Mouse (Mus musculus): ENCODE data around the gene Vmp1. TPM values are rescaled to one million over a fixed set of nuclear protein-coding genes. Genes with fewer than 3 reads are reported as not detected.

Gene Vmp1
- polyA plus RNA-seq, 1 experiment: 30.0 TPM

GRCm38 (mm10) chr11:86618548-86619335 is 64.9 kb downstream of the Vmp1 start:
- H3K27me3 ChIP-seq (ENCODE audit: control insufficient read depth, insufficient read depth, low read length): no peaks in the 10 kb centered on the region
- TF ChIP-seq CTCF (IDR thresholded peaks at IDR 0.05; ENCODE audit: extremely low read depth, insufficient read depth, insufficient read length, insufficient replicate concordance) (no peak), POLR2A (IDR thresholded peaks at IDR 0.05; ENCODE audit: low read depth, low read length) (no peak)
- H3K36me3 ChIP-seq (ENCODE audit: control insufficient read depth, insufficient read depth, low read length): no peaks in the 10 kb centered on the region
- no peak overlapping the region for H3K27ac ChIP-seq (ENCODE audit: insufficient read depth, low read length)
- DNase-seq (ENCODE audit: low read depth in 1 of 2, low spot score in 2 of 2): no peak
- H3K4me1 ChIP-seq (ENCODE audit: control insufficient read depth, insufficient read depth, insufficient read length): peaks cover 12% of the 10 kb centered on the region
- WGBS: 97% methylated on average over 2 of the region's 2 CpGs
- H3K4me3 ChIP-seq (ENCODE audit: extremely low read depth, insufficient read depth, insufficient read length): no peak overlapping the region

GRCm38 (mm10) chr11:86614607-86615006 is 69.0 kb downstream of the Vmp1 start:
- WGBS: 82% methylated on average over 5 of the region's 5 CpGs
- TF ChIP-seq POLR2A (IDR thresholded peaks at IDR 0.05; ENCODE audit: low read depth, low read length) (no peak), CTCF (IDR thresholded peaks at IDR 0.05; ENCODE audit: extremely low read depth, insufficient read depth, insufficient read length, insufficient replicate concordance) (no peak)
- no peaks in the 10 kb centered on the region for H3K27me3 ChIP-seq (ENCODE audit: control insufficient read depth, insufficient read depth, low read length)
- H3K27ac ChIP-seq (ENCODE audit: insufficient read depth, low read length): peak overlapping the region; percentile 66
- peaks cover 7% of the 10 kb centered on the region; the same call in 1 of the 2 replicates for H3K4me1 ChIP-seq (ENCODE audit: control insufficient read depth, insufficient read depth, insufficient read length)
- no peak for DNase-seq (ENCODE audit: low read depth in 1 of 2, low spot score in 2 of 2)
- H3K4me3 ChIP-seq (ENCODE audit: extremely low read depth, insufficient read depth, insufficient read length): no peak overlapping the region
- H3K36me3 ChIP-seq (ENCODE audit: control insufficient read depth, insufficient read depth, low read length): no peaks in the 10 kb centered on the region

- Histone ChIP-seq H3K36me3 (ENCODE audit: control insufficient read depth, insufficient read depth, low read length) (no peaks in the 10 kb centered on the region), H3K4me1 (ENCODE audit: control insufficient read depth, insufficient read depth, insufficient read length) (peaks cover 7% of the 10 kb centered on the region; the same call in 1 of the 2 replicates), H3K4me3 (ENCODE audit: extremely low read depth, insufficient read depth, insufficient read length) (no peak overlapping the region), H3K27me3 (ENCODE audit: control insufficient read depth, insufficient read depth, low read length) (no peaks in the 10 kb centered on the region), H3K27ac (ENCODE audit: insufficient read depth, low read length) (peak overlapping the region; percentile 33; the same call in 1 of the 2 replicates)
- TF ChIP-seq POLR2A (IDR thresholded peaks at IDR 0.05; ENCODE audit: low read depth, low read length) (no peak), CTCF (IDR thresholded peaks at IDR 0.05; ENCODE audit: extremely low read depth, insufficient read depth, insufficient read length, insufficient replicate concordance) (no peak)
- DNase-seq (ENCODE audit: low read depth in 1 of 2, low spot score in 2 of 2): no peak
- 10% methylated on average over 2 of the region's 2 CpGs for WGBS
These were observed 69.5 kb downstream of the Vmp1 start for GRCm38 (mm10) chr11:86614056-86614530.

GRCm38 (mm10) chr11:86611991-86612390 is 71.6 kb downstream of the Vmp1 start:
- Histone ChIP-seq H3K4me1 (ENCODE audit: control insufficient read depth, insufficient read depth, insufficient read length) (peaks cover 7% of the 10 kb centered on the region; the same call in 1 of the 2 replicates), H3K4me3 (ENCODE audit: extremely low read depth, insufficient read depth, insufficient read length) (no peak overlapping the region), H3K36me3 (ENCODE audit: control insufficient read depth, insufficient read depth, low read length) (no peaks in the 10 kb centered on the region), H3K27ac (ENCODE audit: insufficient read depth, low read length) (no peak overlapping the region), H3K27me3 (ENCODE audit: control insufficient read depth, insufficient read depth, low read length) (no peaks in the 10 kb centered on the region)
- WGBS: 86% methylated on average over 1 of the region's 1 CpGs
- DNase-seq (ENCODE audit: low read depth in 1 of 2, low spot score in 2 of 2): no peak
- TF ChIP-seq CTCF (IDR thresholded peaks at IDR 0.05; ENCODE audit: extremely low read depth, insufficient read depth, insufficient read length, insufficient replicate concordance): no peak
- no peak for TF ChIP-seq POLR2A (IDR thresholded peaks at IDR 0.05; ENCODE audit: low read depth, low read length)

- WGBS: 60% methylated on average over 3 of the region's 3 CpGs
- Histone ChIP-seq H3K36me3 (ENCODE audit: control insufficient read depth, insufficient read depth, low read length) (no peaks in the 10 kb centered on the region; the same call in 1 of the 2 replicates), H3K4me3 (ENCODE audit: extremely low read depth, insufficient read depth, insufficient read length) (no peak overlapping the region), H3K27ac (ENCODE audit: insufficient read depth, low read length) (no peak overlapping the region), H3K27me3 (ENCODE audit: control insufficient read depth, insufficient read depth, low read length) (no peaks in the 10 kb centered on the region), H3K4me1 (ENCODE audit: control insufficient read depth, insufficient read depth, insufficient read length) (peaks cover 4% of the 10 kb centered on the region)
- no peak for TF ChIP-seq POLR2A (IDR thresholded peaks at IDR 0.05; ENCODE audit: low read depth, low read length)
- no peak for TF ChIP-seq CTCF (IDR thresholded peaks at IDR 0.05; ENCODE audit: extremely low read depth, insufficient read depth, insufficient read length, insufficient replicate concordance)
- DNase-seq (ENCODE audit: low read depth in 1 of 2, low spot score in 2 of 2): no peak
These were observed 73.4 kb downstream of the Vmp1 start for GRCm38 (mm10) chr11:86610239-86610638.

GRCm38 (mm10) chr11:86607808-86608350 is 75.8 kb downstream of the Vmp1 start:
- H3K27ac ChIP-seq (ENCODE audit: insufficient read depth, low read length): no peak overlapping the region
- H3K4me1 ChIP-seq (ENCODE audit: control insufficient read depth, insufficient read depth, insufficient read length): no peaks in the 10 kb centered on the region; the same call in 1 of the 2 replicates
- no peaks in the 10 kb centered on the region for H3K27me3 ChIP-seq (ENCODE audit: control insufficient read depth, insufficient read depth, low read length)
- DNase-seq (ENCODE audit: low read depth in 1 of 2, low spot score in 2 of 2): no peak
- no peak for TF ChIP-seq CTCF (IDR thresholded peaks at IDR 0.05; ENCODE audit: extremely low read depth, insufficient read depth, insufficient read length, insufficient replicate concordance)
- no peak for TF ChIP-seq POLR2A (IDR thresholded peaks at IDR 0.05; ENCODE audit: low read depth, low read length)
- H3K36me3 ChIP-seq (ENCODE audit: control insufficient read depth, insufficient read depth, low read length): no peaks in the 10 kb centered on the region; the same call in 1 of the 2 replicates
- 87% methylated on average over 2 of the region's 2 CpGs for WGBS
- no peak overlapping the region for H3K4me3 ChIP-seq (ENCODE audit: extremely low read depth, insufficient read depth, insufficient read length)
